Mouse (Mus musculus): ENCODE results near the gene Tcf7l1. TPM values are rescaled to one million over a fixed set of nuclear protein-coding genes. Genes with fewer than 3 reads are reported as not detected.

The Tcf7l1 gene
- polyA plus RNA-seq, 2 experiments = 3.1 TPM

DNA sequence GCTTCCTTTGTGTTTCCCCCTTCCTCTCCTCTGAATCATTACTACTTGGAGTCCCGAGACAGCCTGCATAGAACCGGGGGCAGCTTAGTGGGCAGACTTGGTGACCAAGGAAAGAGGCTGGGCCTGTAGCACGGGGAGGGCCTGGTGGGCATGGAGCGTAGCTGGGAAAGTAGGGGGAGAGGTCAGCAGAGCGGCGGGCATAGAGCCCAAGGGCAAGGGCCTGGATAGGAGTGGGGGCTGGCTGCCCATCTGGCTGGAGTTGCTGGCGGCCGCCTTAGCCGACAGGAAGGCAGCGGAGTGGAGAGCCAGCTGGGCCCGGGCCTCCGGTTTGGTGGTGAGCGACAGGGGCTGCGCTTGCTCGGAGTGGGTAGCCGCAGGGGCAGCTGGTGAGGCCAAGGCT lies 161.8 kb downstream of the Tcf7l1 start:
- H3K9me3 ChIP-seq (ENCODE audit: control insufficient read depth, low read length) = no peaks in the 10 kb centered on the region
- TF ChIP-seq CTCF (IDR thresholded peaks at IDR 0.05; ENCODE audit: low read depth) (no peak), EP300 (IDR thresholded peaks at IDR 0.05; ENCODE audit: low read depth) (no peak)
- H3K4me1 ChIP-seq (replicated peaks; ENCODE audit: control insufficient read depth in 2 of 2, insufficient read depth in 2 of 2, low read length in 1 of 2) = no peaks in the 10 kb centered on the region
- no peak overlapping the region for H3K4me2 ChIP-seq (ENCODE audit: low read depth)
- no peak overlapping the region for H3K9ac ChIP-seq (replicated peaks)
- ATAC-seq (ENCODE audit: insufficient read depth) (no peak), DNase-seq (ENCODE audit: low read depth in 3 of 3, low spot score in 3 of 3) (no peak)
- no peak overlapping the region for H3K4me3 ChIP-seq (ENCODE audit: insufficient read depth in 1 of 2, low read depth in 2 of 2, low read length in 2 of 2)
- H3K36me3 ChIP-seq (replicated peaks; ENCODE audit: control insufficient read depth, insufficient read depth, low read depth) = no peaks in the 10 kb centered on the region
- H3K27ac ChIP-seq = no peak overlapping the region
- 75% methylated on average over 16 of the region's 16 CpGs for WGBS (ENCODE audit: insufficient replicate concordance)
- H3K27me3 ChIP-seq (ENCODE audit: control insufficient read depth, insufficient read depth, low read length) = no peaks in the 10 kb centered on the region

DNA sequence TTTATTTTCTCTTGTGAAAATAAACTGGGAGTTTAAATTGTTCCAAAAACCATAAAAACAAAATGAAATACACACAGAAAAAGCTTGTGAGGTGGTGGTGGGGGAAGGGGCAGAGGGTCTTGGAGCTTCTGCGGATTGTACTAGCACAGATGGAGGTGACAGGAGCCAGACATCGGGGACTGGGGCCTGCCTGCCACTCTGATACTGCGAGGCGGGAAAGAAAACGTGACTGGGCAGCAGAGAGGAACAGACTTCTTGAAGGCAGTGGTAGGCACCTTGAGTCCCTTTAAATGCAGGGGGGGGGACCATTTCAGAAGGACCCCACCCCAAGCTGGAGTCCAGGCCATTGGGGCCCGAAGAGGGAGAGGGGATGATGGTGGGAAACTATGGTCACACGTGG lies 162.7 kb downstream of the Tcf7l1 start:
- H3K27me3 ChIP-seq (ENCODE audit: control insufficient read depth, insufficient read depth, low read length) = no peaks in the 10 kb centered on the region
- no peaks in the 10 kb centered on the region for H3K9me3 ChIP-seq (ENCODE audit: control insufficient read depth, low read length)
- ATAC-seq (ENCODE audit: insufficient read depth) = no peak
- no peaks in the 10 kb centered on the region; a peak in 1 of 4 replicates for H3K4me1 ChIP-seq (replicated peaks; ENCODE audit: control insufficient read depth in 2 of 2, insufficient read depth in 2 of 2, low read length in 1 of 2)
- DNase-seq (ENCODE audit: low read depth in 3 of 3, low spot score in 3 of 3) = no peak
- H3K4me3 ChIP-seq (ENCODE audit: insufficient read depth in 1 of 2, low read depth in 2 of 2, low read length in 2 of 2) = no peak overlapping the region
- TF ChIP-seq CTCF (IDR thresholded peaks at IDR 0.05; ENCODE audit: low read depth) (no peak), EP300 (IDR thresholded peaks at IDR 0.05; ENCODE audit: low read depth) (no peak)
- no peak overlapping the region for H3K4me2 ChIP-seq (ENCODE audit: low read depth)
- H3K27ac ChIP-seq = no peak overlapping the region
- no peaks in the 10 kb centered on the region for H3K36me3 ChIP-seq (replicated peaks; ENCODE audit: control insufficient read depth, insufficient read depth, low read depth)
- WGBS (ENCODE audit: insufficient replicate concordance) = 68% methylated on average over 7 of the region's 7 CpGs
- H3K9ac ChIP-seq (replicated peaks) = no peak overlapping the region

DNA sequence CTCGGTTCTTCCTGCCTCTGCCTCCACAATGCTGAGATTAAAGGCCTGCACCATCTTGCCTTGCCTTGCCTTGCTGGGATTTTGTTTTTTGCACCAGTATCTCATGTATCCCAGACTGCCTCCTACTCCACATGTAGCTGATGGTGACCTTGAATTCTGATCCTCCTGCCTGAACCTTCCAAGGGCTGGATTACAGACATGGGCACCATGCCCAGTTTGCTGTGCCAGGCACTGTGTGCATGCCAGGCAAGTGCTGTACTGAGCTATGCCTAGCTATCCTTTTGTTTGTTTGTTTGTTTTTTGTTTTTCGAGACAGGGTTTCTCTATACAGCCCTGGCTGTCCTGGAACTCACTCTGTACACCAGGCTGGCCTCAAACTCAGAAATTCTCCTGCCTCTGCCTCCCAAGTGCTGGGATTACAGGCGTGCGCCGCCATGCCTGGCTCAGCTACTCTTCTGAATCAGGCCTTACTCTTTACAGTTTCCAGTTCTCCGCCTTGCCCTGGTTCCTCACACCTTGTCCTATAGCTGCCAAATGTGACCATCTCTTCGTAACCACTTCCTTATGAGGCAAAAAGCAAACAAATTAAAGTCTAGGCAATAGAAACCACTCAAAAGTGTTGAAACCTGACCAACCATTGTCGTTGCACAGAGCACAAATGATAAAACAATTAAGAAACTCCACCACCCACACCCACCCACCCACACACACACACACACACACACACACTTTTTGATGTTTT lies 165.2 kb downstream of the Tcf7l1 start:
- ATAC-seq (ENCODE audit: insufficient read depth) (no peak), DNase-seq (ENCODE audit: low read depth in 3 of 3, low spot score in 3 of 3) (no peak)
- H3K36me3 ChIP-seq (replicated peaks; ENCODE audit: control insufficient read depth, insufficient read depth, low read depth) = no peaks in the 10 kb centered on the region
- no peaks in the 10 kb centered on the region for H3K9me3 ChIP-seq (ENCODE audit: control insufficient read depth, low read length)
- peaks cover 0 to 13% of the 10 kb centered on the region in 2 experiments; a peak in 2 of 4 replicates for H3K4me1 ChIP-seq (replicated peaks; ENCODE audit: control insufficient read depth in 2 of 2, insufficient read depth in 2 of 2, low read length in 1 of 2)
- H3K27me3 ChIP-seq (ENCODE audit: control insufficient read depth, insufficient read depth, low read length) = no peaks in the 10 kb centered on the region
- H3K4me2 ChIP-seq (ENCODE audit: low read depth) = no peak overlapping the region
- 61% methylated on average over 8 of the region's 8 CpGs for WGBS (ENCODE audit: insufficient replicate concordance)
- H3K9ac ChIP-seq (replicated peaks) = no peak overlapping the region
- H3K4me3 ChIP-seq (ENCODE audit: insufficient read depth in 1 of 2, low read depth in 2 of 2, low read length in 2 of 2) = no peak overlapping the region
- no peak overlapping the region for H3K27ac ChIP-seq
- TF ChIP-seq CTCF (IDR thresholded peaks at IDR 0.05; ENCODE audit: low read depth) (no peak), EP300 (IDR thresholded peaks at IDR 0.05; ENCODE audit: low read depth) (no peak)

DNA sequence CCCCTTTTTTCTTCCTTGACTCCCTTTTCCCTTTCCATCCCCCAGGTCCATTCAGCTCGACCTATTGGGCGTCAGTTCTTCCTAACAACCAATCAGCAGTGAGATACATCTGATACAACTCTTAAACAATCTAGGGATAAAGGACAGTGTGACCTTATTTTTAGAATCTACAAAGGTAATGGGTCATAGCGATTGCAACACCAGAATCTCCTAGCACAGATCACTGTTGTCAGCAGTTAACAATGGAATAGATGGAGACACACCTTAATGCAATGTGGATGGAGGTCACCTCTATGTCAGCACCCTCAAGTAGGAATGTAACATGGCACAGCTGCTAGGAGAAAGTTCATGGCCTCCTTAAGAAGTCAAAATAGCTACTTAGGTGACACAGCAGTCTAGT lies 166.1 kb downstream of the Tcf7l1 start:
- Histone ChIP-seq H3K9ac (replicated peaks) (no peak overlapping the region), H3K9me3 (ENCODE audit: control insufficient read depth, low read length) (no peaks in the 10 kb centered on the region), H3K27ac (no peak overlapping the region), H3K27me3 (ENCODE audit: control insufficient read depth, insufficient read depth, low read length) (no peaks in the 10 kb centered on the region), H3K4me2 (ENCODE audit: low read depth) (no peak overlapping the region), H3K4me1 (replicated peaks; ENCODE audit: control insufficient read depth in 2 of 2, insufficient read depth in 2 of 2, low read length in 1 of 2) (peaks cover 0 to 13% of the 10 kb centered on the region in 2 experiments; a peak in 2 of 4 replicates), H3K4me3 (ENCODE audit: insufficient read depth in 1 of 2, low read depth in 2 of 2, low read length in 2 of 2) (no peak overlapping the region), H3K36me3 (replicated peaks; ENCODE audit: control insufficient read depth, insufficient read depth, low read depth) (no peaks in the 10 kb centered on the region)
- TF ChIP-seq CTCF (IDR thresholded peaks at IDR 0.05; ENCODE audit: low read depth) = no peak
- ATAC-seq (ENCODE audit: insufficient read depth) (no peak), DNase-seq (ENCODE audit: low read depth in 3 of 3, low spot score in 3 of 3) (no peak)
- 55% methylated on average over 3 of the region's 3 CpGs for WGBS (ENCODE audit: insufficient replicate concordance)

DNA sequence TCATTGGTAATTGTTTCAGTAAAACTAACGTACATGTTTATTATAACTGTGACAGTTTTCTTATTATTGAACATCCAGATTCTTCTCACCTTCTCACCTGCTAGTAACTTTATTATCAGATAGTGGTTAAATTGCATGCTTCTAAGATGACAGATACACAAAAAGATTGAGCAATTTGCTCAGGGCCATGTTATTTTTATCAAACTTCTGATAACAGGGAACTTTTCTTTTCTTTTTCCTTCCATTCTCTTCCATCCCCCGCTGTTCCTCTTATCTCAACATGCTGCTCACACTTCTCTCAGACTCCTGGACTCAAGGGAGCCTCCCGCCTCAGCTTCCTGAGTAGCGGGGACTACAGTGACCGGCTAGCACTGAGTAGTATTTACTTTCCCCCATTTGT lies 168.1 kb downstream of the Tcf7l1 start:
- Histone ChIP-seq H3K4me3 (ENCODE audit: insufficient read depth in 1 of 2, low read depth in 2 of 2, low read length in 2 of 2) (no peak overlapping the region), H3K27ac (no peak overlapping the region), H3K9me3 (ENCODE audit: control insufficient read depth, low read length) (no peaks in the 10 kb centered on the region), H3K9ac (replicated peaks) (no peak overlapping the region), H3K4me1 (replicated peaks; ENCODE audit: control insufficient read depth in 2 of 2, insufficient read depth in 2 of 2, low read length in 1 of 2) (peaks cover 5 to 18% of the 10 kb centered on the region in 2 experiments), H3K4me2 (ENCODE audit: low read depth) (no peak overlapping the region; the same call in 1 of the 2 replicates), H3K36me3 (replicated peaks; ENCODE audit: control insufficient read depth, insufficient read depth, low read depth) (no peaks in the 10 kb centered on the region), H3K27me3 (ENCODE audit: control insufficient read depth, insufficient read depth, low read length) (no peaks in the 10 kb centered on the region)
- 21% methylated on average over 5 of the region's 5 CpGs for WGBS (ENCODE audit: insufficient replicate concordance)
- no peak for DNase-seq (ENCODE audit: low read depth in 3 of 3, low spot score in 3 of 3)
- TF ChIP-seq EP300 (IDR thresholded peaks at IDR 0.05; ENCODE audit: low read depth) (no peak), CTCF (IDR thresholded peaks at IDR 0.05; ENCODE audit: low read depth) (no peak)
- no peak for ATAC-seq (ENCODE audit: insufficient read depth)
